In the genomic region with DNA sequence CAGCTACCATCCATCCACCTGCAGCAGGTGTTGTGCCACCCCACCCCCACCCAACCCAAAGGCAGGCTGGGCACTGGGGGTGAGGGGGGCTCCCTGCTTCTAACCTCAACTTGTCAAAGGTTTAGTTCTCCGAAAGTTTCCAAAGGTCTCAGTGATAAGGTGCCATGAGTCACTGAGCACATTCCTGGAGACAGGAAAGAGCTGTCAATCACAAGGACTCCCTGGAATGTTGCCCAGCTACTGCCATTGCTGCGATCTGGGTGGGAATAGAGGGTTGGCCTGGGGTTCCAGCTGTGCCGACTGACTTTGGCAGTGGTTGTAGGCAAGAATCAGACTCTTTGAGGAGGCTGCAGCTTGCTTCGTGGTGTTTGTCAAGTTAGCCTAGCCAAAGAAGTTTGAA, we compare ENCODE assay signal across 8 mouse cellular contexts. TPM values are rescaled to one million over a fixed set of nuclear protein-coding genes. Genes with fewer than 3 reads are reported as not detected.
A peak's percentile ranks its signal among the peaks of the same experiment; 100 is the strongest.
DNase-seq lines count a peak whose midpoint lies in the region; ATAC-seq lines count a peak whose summit lies in the region.

No protein-coding gene starts in this region.

- 66% methylated on average over 4 of the region's 4 CpGs for whole genome bisulfite sequencing in midbrain, embryonic 10.5 days
- 66% methylated on average over 4 of the region's 4 CpGs for WGBS in midbrain, embryonic 11.5 days
- 69% methylated on average over 4 of the region's 4 CpGs for WGBS in forebrain, embryonic 12.5 days
- WGBS in intestine, embryonic 15.5 days, result 31% methylated on average over 4 of the region's 4 CpGs

- no peak for DNase-seq in midbrain, embryonic 10.5 days (ENCODE audit: low spot score)
- DNase-seq in midbrain, embryonic 11.5 days (ENCODE audit: low spot score, missing footprints), result no peak
- peak; percentile 63 to 77 for DNase-seq in lung, adult 18-20 months
- DNase-seq in yolk sac, embryonic 10.5 days (ENCODE audit: low spot score), result peak; percentile 69
- no peak for DNase-seq in cerebellum, postnatal 4 days (ENCODE audit: low spot score in 2 of 2)
- no peak for DNase-seq in layer of hippocampus, adult 8-10 months (ENCODE audit: low spot score in 2 of 2)

- no peak overlapping the region for H3K27ac ChIP-seq in midbrain, embryonic 10.5 days (replicated peaks)
- no peak overlapping the region for H3K27ac ChIP-seq in midbrain, embryonic 11.5 days (ENCODE audit: low read depth, low read length)
- no peak overlapping the region for H3K27ac ChIP-seq in forebrain, embryonic 12.5 days
- H3K27ac ChIP-seq in intestine, embryonic 15.5 days, result no peak overlapping the region

- no peak overlapping the region for H3K9ac ChIP-seq in midbrain, embryonic 11.5 days (ENCODE audit: low read length)
- H3K9ac ChIP-seq in forebrain, embryonic 12.5 days, result no peak overlapping the region
- H3K9ac ChIP-seq in intestine, embryonic 15.5 days, result no peak overlapping the region

- H3K4me2 ChIP-seq in midbrain, embryonic 11.5 days, result no peak overlapping the region
- peak overlapping the region; percentile 80; the same call in 1 of the 2 replicates for H3K4me2 ChIP-seq in forebrain, embryonic 12.5 days
- peak overlapping the region; percentile 90 for H3K4me2 ChIP-seq in intestine, embryonic 15.5 days (replicated peaks)

- H3K4me1 ChIP-seq in midbrain, embryonic 10.5 days, result peaks cover 44% of the 10 kb centered on the region
- H3K4me1 ChIP-seq in midbrain, embryonic 11.5 days (ENCODE audit: control insufficient read depth, insufficient read depth, low read length), result peaks cover 18% of the 10 kb centered on the region
- peaks cover 55% of the 10 kb centered on the region for H3K4me1 ChIP-seq in forebrain, embryonic 12.5 days
- H3K4me1 ChIP-seq in intestine, embryonic 15.5 days (replicated peaks), result peaks cover 58% of the 10 kb centered on the region

- H3K9me3 ChIP-seq in midbrain, embryonic 10.5 days (replicated peaks), result no peaks in the 10 kb centered on the region
- no peaks in the 10 kb centered on the region for H3K9me3 ChIP-seq in midbrain, embryonic 11.5 days (ENCODE audit: control insufficient read depth, low read length)
- no peaks in the 10 kb centered on the region for H3K9me3 ChIP-seq in forebrain, embryonic 12.5 days
- H3K9me3 ChIP-seq in intestine, embryonic 15.5 days, result no peaks in the 10 kb centered on the region

- H3K4me3 ChIP-seq in midbrain, embryonic 10.5 days, result peak overlapping the region; percentile 85; the same call in 1 of the 2 replicates
- H3K4me3 ChIP-seq in midbrain, embryonic 11.5 days (ENCODE audit: low read depth, low read length), result no peak overlapping the region
- no peak overlapping the region for H3K4me3 ChIP-seq in forebrain, embryonic 12.5 days (replicated peaks)
- H3K4me3 ChIP-seq in intestine, embryonic 15.5 days (replicated peaks), result peak overlapping the region; percentile 96

- peaks cover 14% of the 10 kb centered on the region for H3K36me3 ChIP-seq in midbrain, embryonic 10.5 days
- H3K36me3 ChIP-seq in midbrain, embryonic 11.5 days (ENCODE audit: control insufficient read depth, insufficient read depth, low read length), result no peaks in the 10 kb centered on the region
- H3K36me3 ChIP-seq in forebrain, embryonic 12.5 days (replicated peaks), result peaks cover 8% of the 10 kb centered on the region
- H3K36me3 ChIP-seq in intestine, embryonic 15.5 days, result no peaks in the 10 kb centered on the region

- H3K27me3 ChIP-seq in midbrain, embryonic 10.5 days (ENCODE audit: low read depth, poor library complexity, severe bottlenecking), result no peaks in the 10 kb centered on the region
- no peaks in the 10 kb centered on the region for H3K27me3 ChIP-seq in midbrain, embryonic 11.5 days (ENCODE audit: control insufficient read depth, insufficient read depth, low read length)
- H3K27me3 ChIP-seq in forebrain, embryonic 12.5 days, result no peaks in the 10 kb centered on the region
- H3K27me3 ChIP-seq in intestine, embryonic 15.5 days (replicated peaks), result no peaks in the 10 kb centered on the region

- ATAC-seq in midbrain, embryonic 11.5 days (ENCODE audit: low FRiP score), result no peak
- ATAC-seq in forebrain, embryonic 12.5 days (ENCODE audit: low FRiP score), result no peak
- ATAC-seq in intestine, embryonic 15.5 days, result peak; percentile 12

RNA-seq across cellular contexts. Expression of gene Slc6a6, which starts 2.7 kb away (rescaled TPM):
- polyA plus RNA-seq in midbrain, embryonic 10.5 days (2016; fragmentation: Nextera tagmentation; extraction: Ambion mirVana), result 49.5 and 63.7 TPM in 2 replicates
- 43.6 and 45.6 TPM in 2 replicates for polyA plus RNA-seq in midbrain, embryonic 11.5 days (2014; fragmentation: Nextera tagmentation; extraction: Ambion mirVana)
- polyA plus RNA-seq in forebrain, embryonic 12.5 days (2016; fragmentation: Nextera tagmentation; extraction: Ambion mirVana), result 67.6 and 79.0 TPM in 2 replicates
- polyA plus RNA-seq in intestine, embryonic 15.5 days (2015; fragmentation: Nextera tagmentation; extraction: Ambion mirVana), result 78.0 and 87.9 TPM in 2 replicates
- 100 to 1,000 TPM; 142 to 166 (median 152) TPM for total RNA-seq in layer of hippocampus, adult 8-10 months (2022)

Comparison
In these comparisons a context has a peak if more than half of its experiments do, and no peak if none do; other contexts are left out.
1. H3K4me3 ChIP-seq: peak in midbrain, embryonic 10.5 days (single experiment) and intestine, embryonic 15.5 days (single experiment); none in midbrain, embryonic 11.5 days (single experiment) and forebrain, embryonic 12.5 days (single experiment).
2. DNase-seq: peak in lung, adult 18-20 months (2 of 2) and yolk sac, embryonic 10.5 days (single experiment); none in midbrain, embryonic 10.5 days (single experiment), midbrain, embryonic 11.5 days (single experiment), cerebellum, postnatal 4 days (0 of 2) and layer of hippocampus, adult 8-10 months (0 of 2).